Mouse (Mus musculus): ENCODE measurements around the gene Rag2. TPM values are rescaled to one million over a fixed set of nuclear protein-coding genes. Genes with fewer than 3 reads are reported as not detected.

Gene Rag2
- polyA plus RNA-seq, 1 experiment, result not detected

DNA sequence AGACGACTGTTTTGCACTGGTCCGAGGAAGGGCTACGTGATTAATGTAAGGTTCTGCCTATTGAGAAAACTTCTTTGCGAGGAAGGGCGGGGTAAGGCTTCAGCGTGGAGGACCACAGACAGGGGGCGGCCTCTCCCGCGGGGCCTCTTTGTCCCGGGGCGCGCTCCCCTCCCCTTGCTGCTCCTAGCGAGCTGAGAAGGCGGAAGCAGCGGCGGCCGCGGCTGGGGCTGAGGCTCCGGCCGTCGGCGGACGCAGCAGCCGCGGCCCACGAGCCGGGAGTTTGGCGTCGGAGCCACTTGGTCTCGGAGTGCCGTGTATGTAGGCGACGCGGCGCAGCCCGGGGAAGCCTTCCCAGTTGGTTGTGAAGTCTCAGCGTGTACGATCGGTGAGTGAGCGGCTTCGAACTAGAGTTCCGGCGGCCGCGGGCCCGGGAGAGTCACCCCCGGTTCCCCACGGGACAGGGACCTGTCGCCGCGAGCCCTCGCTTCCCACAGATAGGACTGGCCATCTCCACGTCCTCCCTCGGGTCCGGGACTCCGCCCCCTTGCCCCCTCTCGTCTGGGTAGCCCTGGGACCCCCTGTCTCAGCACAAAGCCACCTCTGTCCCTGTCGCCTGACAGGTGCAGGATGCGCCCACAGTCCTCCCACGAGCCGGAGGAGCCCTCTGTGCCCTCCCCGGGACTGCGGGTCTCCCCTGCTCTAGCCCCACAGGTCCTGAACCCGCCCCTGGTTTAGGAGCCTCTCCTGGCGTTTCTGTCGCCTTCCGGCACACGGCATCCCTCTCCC, 53.9 kb downstream of the Rag2 start, which contains the start of gene Traf6:
Gene Traf6, plus strand, starts transcription at position 194 of the 786 bp plus-strand sequence.
- TF ChIP-seq CTCF (IDR thresholded peaks at IDR 0.05; ENCODE audit: extremely low read depth, insufficient read depth, low read length) (peak; percentile 30), POLR2A (IDR thresholded peaks at IDR 0.05; ENCODE audit: extremely low read depth, insufficient read depth, low read length) (no peak)
- Histone ChIP-seq H3K27ac (ENCODE audit: insufficient read depth, low read length) (no peak within 1 kb of the TSS), H3K4me3 (ENCODE audit: insufficient read depth, low read length) (peak within 1 kb of the TSS; percentile 92), H3K4me1 (ENCODE audit: control insufficient read depth, insufficient read depth, low read length) (no peaks in the 10 kb centered on the region; the same call in 1 of the 2 replicates)

DNA sequence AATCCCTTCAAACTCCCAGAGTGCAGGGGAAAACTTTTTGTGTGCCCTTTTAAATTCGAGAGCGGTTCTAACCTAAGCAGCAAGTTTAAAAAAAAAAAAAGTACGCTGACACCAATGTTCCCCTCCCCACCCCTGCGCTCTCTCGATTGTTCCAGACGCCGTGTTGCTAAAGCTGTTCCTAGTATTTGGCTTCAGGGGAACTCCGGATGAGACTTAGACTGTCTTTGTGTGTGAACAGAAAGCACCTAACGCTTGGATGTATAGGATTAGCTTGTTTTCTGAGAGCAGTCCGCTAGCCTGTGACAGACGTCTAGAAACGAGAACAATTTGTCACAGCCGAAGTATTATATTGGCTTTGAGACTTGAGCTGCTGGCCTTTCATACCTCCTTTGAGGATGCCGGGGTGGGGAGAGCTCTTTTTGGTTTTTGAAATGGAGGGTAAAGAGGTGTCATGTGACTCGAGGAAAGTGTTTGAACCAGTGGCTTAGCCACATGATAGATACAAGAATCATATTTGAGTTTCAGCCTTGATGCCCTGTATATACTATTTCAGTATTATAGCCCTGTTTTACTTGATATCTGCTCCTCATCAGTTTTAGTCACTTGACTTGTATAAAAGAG, 54.8 kb downstream of the Rag2 start:
- H3K4me3 ChIP-seq (ENCODE audit: insufficient read depth, low read length), result peak overlapping the region; percentile 92
- no peak overlapping the region for H3K27ac ChIP-seq (ENCODE audit: insufficient read depth, low read length)
- H3K4me1 ChIP-seq (ENCODE audit: control insufficient read depth, insufficient read depth, low read length), result no peaks in the 10 kb centered on the region; the same call in 1 of the 2 replicates
- TF ChIP-seq CTCF (IDR thresholded peaks at IDR 0.05; ENCODE audit: extremely low read depth, insufficient read depth, low read length) (no peak), POLR2A (IDR thresholded peaks at IDR 0.05; ENCODE audit: extremely low read depth, insufficient read depth, low read length) (no peak)

Other genes starting within 250 kb of the Rag2 start
- gene Rag1, start 24.8 kb downstream of the Rag2 start, polyA plus RNA-seq (2012; rRNA removed), result 0.04 and 0.06 TPM in 2 replicates
- 38.4 and 42.2 TPM in 2 replicates for gene B230118H07Rik, start 24.8 kb downstream of the Rag2 start, polyA plus RNA-seq (2012; rRNA removed)
- 9.9 and 11.0 TPM in 2 replicates for gene Traf6, start 53.7 kb downstream of the Rag2 start, polyA plus RNA-seq (2012; rRNA removed)

Measured in cortical plate, adult 2 months (tissue).